Mouse (Mus musculus) yolk sac, embryonic 10.5 days (tissue): ENCODE data around the gene Map3k3.
A peak's percentile ranks its signal among the peaks of the same experiment; 100 is the strongest.

Experiments used
- DNase-seq: peaks from one replicate; pipeline ENCODE4 v3.0.0-alpha.2; 2017; ENCODE audit warnings: low spot score

Gene Map3k3

GRCm38 (mm10) chr11:106083708-106084701 is at the start of gene Map3k3:
Map3k3 (plus strand) TSS chr11:106084613.
- DNase-seq: peak; percentile 100

GRCm38 (mm10) chr11:106034986-106035385 is 49.4 kb upstream of the Map3k3 start:
- no peak for DNase-seq

- DNase-seq: peak; percentile 97
Observed at GRCm38 (mm10) chr11:106036548-106037417, 47.6 kb upstream of the Map3k3 start, which contains the start of gene Dcaf7. Dcaf7 (plus strand) TSS chr11:106036872.

DNA sequence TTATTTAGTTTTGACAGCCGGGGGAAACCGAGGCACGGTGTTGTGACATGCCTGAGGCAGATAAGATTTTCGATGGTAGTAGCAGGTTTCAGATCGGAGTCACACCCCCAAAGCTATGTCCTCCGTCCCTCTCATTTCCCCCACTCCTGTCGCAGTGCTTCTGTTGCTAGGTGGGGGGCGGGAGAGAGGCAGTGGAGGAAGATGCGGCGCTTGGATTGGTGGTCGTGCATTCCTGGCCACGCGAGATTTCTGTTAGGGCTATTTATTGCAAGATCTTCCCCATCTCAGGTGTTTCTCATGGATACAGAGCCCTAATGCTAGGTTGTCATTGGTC is 47.0 kb upstream of the Map3k3 start:
- DNase-seq: peak; percentile 57

GRCm38 (mm10) chr11:106044349-106044748 is 40.1 kb upstream of the Map3k3 start:
- no peak for DNase-seq

GRCm38 (mm10) chr11:106045256-106045655 is 39.2 kb upstream of the Map3k3 start:
- no peak for DNase-seq

DNA sequence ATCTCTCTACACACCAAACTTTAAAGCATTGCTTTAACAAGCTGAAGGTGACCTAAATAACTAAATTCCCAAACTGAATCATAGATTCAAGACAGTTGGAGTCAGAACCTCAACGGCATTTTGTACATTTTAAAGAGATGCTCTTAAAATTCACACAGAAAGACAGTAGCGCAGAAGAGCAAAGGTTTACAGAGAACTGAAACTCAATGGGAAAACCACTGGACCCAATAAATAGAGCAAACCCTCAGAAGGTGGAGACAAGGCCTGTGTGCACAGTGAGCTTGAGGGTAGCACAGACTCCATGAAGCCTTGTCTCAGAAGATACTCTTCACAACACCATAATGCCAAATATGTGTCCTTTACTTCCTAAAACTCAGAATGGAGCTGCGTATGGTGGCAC is 38.6 kb upstream of the Map3k3 start:
- no peak for DNase-seq

- peak; percentile 78 for DNase-seq
Observed at GRCm38 (mm10) chr11:106046584-106046983, 37.8 kb upstream of the Map3k3 start.

DNA sequence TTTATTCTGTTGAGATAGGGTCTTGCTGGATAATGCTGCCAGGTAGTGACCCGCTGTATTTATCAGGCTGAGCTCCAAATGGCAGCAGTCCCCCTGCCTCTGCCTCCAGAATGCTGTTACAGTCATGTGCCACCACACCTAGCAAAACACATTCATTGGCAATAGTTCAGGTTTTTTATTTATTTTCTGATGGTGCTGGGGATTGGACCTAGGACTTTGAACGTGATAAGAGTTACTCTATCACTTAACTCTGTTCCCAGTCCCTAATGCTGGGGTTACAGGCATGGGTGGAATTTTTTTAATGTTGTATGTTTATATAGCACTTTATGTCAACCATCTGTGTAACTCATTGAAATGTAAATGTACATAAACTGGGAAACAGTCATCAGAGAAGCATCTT is 30.5 kb upstream of the Map3k3 start:
- no peak for DNase-seq

DNA sequence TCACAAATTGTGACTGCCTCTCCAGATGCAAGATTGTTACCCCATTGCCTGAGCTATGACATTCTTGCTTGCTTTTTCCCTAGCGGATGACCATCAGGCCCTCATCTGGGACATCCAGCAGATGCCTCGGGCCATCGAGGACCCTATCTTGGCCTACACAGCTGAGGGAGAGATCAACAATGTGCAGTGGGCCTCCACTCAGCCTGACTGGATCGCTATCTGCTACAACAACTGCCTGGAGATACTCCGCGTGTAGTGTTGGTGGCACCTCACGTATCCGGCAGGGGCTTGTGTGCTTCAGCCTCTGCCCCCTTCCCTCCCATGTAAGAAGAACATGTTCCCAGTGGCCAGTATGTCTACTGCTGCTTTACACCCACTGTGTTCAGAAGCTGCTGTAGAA is 29.8 kb upstream of the Map3k3 start:
- no peak for DNase-seq

GRCm38 (mm10) chr11:106055341-106055740 is 29.1 kb upstream of the Map3k3 start:
- DNase-seq: no peak

DNA sequence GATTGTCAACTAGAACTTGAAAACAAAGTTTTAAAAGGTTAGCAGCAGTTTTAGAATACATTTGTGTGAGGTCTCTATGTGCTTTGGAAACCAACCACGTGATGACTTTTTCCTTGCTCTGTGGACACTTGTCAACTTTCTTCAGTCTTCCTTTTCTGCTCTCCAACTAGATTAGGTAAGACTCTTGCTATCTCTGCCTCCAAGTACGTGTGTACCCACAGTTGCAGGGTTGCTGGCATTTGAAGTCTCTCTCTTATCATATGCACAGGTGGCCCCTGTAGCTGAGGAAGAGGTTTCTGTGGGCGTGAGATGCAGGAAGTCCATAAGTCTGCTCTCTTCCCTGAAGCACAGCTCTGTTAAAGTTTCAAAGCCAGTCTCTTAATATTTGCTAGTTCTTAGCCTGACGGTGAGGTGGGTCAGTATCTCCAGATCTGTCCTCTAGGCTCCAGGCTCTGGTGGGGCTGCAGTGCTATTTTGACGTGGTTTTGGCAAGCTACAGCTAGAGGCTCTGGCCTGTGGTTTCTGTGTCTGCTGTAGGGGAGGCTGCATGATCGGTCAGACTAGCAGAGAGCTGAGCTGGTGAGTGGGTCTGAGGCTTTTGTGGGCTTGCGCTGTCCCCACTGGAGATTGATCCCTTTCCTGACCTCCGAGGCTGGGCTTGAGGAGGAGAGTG is 27.5 kb upstream of the Map3k3 start:
- no peak for DNase-seq

DNA sequence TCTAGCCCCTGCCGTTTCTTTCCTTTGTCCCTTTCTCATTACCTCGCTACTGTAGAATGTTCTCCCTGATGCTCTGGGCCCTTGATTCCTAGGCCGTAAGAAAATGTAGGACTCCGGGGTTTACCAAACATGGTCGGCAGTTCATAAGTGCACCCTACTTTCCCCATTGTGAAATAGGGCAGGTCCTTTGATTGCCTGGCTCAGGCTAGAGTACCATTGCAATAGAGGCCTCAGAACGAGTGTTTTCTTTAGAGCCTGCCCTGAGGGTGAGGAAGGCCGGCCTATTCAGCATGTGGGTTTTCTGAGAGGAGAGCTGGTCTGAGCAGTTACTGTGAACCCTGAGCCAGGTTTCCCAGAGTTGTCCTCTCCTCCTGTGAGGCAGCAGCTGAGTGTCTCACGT is 26.4 kb upstream of the Map3k3 start:
- DNase-seq: no peak

- DNase-seq: no peak
Observed at GRCm38 (mm10) chr11:106060549-106060948, 23.9 kb upstream of the Map3k3 start.

DNA sequence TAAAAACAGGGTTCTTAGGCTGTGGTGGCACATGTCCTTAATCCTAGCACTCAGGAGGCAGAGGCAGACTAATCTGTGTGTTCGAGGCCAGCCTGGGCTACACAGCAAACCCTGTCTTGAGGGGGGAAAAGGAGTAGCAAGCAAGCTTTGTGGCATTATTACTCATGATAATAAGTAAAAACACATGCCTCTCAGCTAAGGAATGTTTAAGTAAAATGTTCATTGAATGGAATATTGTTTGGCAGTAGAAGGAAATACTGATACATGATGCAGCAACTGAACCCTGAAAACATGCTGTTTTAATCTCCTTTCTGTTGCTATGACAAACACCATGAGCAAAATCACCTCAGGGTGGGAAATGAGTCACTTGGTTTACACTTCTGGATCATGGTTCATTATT is 23.1 kb upstream of the Map3k3 start:
- no peak for DNase-seq

DNA sequence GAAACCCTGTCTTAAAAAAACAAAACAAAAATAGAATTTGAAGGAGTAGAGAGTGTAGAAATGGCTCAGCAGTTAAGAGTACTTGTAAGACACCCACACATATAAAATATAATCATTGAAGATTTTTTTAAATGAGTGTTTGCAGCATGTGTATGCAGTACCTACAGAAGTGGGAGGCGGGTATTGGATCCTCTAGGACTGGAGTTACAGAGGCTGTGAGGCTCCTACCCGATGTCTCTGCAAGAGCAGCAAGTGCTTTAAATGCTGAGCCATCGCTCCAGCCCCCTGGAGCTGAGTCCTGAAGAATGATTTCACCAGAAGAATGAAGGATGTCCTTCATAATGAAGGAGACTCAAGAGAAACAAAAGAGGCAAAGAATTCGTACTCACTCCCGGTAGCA is 20.7 kb upstream of the Map3k3 start:
- no peak for DNase-seq

DNA sequence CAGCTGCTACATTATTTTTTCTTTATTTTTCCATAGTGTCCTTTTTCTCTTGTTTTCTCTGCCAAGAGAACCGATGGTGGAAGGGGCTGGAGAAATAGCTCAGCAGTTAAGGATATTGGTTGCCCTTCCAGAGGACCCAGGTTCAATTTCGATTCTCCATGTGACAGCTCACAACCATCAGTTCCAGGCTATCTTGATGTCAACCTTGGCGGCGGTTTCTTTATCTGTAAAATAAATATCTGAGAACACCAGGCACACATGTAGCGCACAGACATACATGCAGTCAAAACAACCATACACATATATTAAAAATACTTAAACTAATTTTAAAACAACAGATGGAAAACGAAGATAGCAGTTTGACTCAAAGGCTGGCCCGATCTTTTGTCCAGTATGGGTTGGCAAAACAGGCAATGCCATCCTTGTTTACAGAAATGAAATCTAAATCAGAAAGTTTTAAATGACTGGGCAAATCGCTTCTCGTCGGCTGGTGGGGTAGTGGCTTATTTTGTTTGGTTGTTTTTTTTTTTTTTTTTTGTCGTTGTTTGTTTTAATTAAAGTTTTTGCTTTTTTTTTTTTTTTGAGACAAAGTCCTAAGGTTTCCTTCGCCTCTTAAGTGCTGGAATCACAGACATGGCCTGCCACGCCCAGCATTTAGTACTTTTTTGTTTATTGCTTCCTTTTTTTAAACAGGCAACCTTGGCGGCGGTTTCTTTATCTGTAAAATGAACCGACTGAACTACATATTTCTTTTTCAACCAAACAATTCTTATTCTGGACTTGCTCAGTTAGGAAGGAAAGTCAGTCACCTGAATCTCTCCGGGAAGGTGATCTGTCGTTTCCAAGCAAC is 19.1 kb upstream of the Map3k3 start:
- DNase-seq: no peak

GRCm38 (mm10) chr11:106065923-106066571 is 18.4 kb upstream of the Map3k3 start, which contains the start of gene Taco1:
Taco1 (plus strand) TSS chr11:106066061.
- peak; percentile 93 for DNase-seq

- DNase-seq: peak; percentile 55
Observed at GRCm38 (mm10) chr11:106066616-106067015, 17.8 kb upstream of the Map3k3 start.

- no peak for DNase-seq
Observed at GRCm38 (mm10) chr11:106073774-106074173, 10.6 kb upstream of the Map3k3 start.

- peak; percentile 63 for DNase-seq
Observed at GRCm38 (mm10) chr11:106076321-106076720, 8.1 kb upstream of the Map3k3 start.
